Mouse (Mus musculus): ENCODE data around the gene Gm6588. TPM values are rescaled to one million over a fixed set of nuclear protein-coding genes. Genes with fewer than 3 reads are reported as not detected.

The Gm6588 gene
- total RNA-seq, 2 experiments from 2014 or later, result not detected

DNA sequence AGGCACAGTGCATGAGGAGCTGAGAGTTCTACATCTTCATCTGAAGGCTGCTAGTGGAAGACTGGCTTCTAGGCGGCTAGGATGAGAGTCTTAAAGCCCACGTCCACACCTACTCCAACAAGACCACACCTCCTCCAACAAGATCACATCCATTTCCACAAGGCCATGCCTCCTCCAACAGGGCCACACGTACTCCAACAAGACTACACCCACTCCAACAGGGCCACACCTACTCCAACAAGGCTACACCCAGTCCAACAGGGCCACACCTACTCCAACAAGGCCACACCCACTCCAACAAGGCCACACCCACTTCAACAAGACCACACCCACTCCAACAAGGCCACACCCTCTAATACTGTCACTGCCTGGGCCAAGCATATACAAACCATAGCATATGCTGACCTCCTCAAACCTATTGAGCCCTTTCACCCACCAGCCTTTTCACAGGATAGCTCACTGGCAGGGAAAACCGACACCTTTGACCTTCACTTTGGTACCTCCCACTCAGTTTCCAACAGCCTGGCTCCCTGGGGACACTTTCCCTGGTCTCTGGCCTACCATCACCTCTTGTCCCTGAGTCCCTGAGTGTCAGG is 19.9 kb downstream of the Gm6588 start:
- intact Hi-C loops (cut with DNase I), result no loop called here
- DNase-seq, result no peak

DNA sequence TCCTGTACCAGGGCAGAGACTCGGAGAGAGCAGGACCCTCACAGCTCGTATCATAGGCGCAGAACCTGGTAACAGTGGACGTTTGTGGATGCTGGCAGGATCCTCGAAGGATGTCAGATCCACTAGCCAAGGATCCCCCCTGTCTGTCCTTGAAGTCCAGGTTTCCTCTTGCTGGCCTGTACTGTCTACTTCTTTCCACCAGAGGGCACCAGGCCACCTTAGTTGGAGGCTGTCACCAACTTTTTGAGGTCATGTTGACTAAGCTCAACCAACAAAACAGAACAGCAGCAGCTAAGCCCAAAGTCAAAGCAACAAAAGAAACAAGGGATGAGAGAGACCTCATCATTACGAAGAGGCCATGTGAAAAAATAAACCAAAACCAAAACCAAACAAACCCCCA is 20.9 kb downstream of the Gm6588 start:
- intact Hi-C loops (cut with DNase I), result no loop called here
- DNase-seq, result no peak

DNA sequence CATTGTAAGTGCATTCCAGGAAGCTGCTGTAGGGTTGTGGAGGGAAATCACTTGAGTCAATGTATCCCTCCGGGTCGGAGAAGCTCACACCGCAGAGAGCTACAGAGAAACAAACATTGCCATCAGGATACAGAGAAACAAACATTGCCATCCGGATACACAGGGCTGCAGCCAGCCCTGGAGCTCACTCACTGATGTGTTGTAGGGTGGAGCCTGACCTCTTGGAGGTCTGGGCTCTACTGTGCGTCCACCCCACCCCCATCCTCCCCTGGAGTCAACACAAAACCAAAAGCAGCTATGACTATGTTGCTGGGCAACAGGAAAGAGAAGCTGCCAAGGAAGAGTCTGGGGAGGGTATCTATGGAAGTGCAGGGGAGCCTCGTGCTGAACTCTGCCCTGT is 24.2 kb downstream of the Gm6588 start:
- DNase-seq, result no peak
- intact Hi-C loops (cut with DNase I), result no loop called here

DNA sequence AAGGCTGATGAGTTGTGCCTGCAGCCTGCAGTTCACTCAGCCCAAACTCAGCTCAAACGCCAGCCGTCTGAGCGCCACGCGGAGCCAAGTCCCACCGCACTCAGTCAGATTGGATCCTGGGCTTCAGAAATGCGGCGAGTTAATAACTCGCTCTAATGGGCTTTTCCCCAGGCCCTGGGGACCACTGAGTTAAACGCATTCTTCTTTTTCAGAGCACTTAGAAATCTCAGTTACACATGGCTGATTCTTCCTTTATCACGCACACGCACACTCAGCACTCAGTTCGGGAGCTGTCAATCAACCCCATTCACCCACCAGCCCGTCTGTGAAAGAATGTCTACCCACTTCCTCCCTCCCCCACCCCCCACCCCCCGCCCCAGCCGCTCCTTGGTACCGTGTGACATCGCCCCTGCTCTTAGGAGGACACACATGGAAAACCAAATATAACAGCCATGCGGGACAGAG is 32.8 kb downstream of the Gm6588 start:
- intact Hi-C loops (cut with DNase I), result no loop called here
- no peak for DNase-seq

DNA sequence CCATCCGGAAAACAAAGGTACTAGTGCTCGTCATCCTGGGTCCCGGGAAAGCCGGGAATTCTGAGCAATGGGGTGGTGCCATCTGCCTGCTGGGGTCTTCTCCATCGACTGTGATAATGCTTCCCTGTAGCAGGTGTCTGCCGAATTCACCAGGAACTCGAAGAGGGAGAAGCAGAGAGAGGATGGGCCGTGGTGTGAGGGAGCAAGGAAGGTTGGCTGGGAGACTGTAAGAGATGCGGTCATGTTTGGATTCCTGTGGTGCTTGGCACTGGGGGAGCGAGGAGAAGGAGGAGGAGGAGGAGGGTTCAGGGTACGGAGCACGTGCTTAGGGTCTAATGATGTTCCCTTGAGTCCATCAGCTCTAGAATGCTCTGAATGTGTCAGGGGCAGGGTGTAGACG is 33.3 kb downstream of the Gm6588 start:
- DNase-seq, result no peak

DNA sequence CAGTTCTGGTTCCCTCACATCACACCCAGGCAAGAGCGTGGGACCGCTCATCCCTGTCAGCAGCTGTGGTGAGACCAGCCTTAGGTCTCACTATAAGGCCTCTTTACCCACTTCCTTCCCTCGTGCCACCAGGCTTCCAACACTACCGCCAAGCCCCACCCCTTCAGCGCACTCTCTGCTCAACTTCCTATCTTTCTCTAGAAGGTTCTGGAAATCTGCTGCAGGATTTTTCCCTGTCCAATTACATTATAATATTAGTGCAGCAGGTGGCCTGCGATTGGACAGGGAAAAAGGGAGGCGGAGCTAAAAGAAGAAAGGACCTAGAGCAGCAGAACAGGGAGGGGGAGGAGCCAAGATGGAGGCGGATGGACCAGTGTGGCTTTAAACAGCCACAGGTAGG is 33.8 kb downstream of the Gm6588 start:
- no peak for DNase-seq
- intact Hi-C loops (cut with DNase I), result no loop called here

More for the DNA sequence above, 33.3 kb downstream of the Gm6588 start:
- intact Hi-C loops (cut with DNase I), result no loop called here

DNA sequence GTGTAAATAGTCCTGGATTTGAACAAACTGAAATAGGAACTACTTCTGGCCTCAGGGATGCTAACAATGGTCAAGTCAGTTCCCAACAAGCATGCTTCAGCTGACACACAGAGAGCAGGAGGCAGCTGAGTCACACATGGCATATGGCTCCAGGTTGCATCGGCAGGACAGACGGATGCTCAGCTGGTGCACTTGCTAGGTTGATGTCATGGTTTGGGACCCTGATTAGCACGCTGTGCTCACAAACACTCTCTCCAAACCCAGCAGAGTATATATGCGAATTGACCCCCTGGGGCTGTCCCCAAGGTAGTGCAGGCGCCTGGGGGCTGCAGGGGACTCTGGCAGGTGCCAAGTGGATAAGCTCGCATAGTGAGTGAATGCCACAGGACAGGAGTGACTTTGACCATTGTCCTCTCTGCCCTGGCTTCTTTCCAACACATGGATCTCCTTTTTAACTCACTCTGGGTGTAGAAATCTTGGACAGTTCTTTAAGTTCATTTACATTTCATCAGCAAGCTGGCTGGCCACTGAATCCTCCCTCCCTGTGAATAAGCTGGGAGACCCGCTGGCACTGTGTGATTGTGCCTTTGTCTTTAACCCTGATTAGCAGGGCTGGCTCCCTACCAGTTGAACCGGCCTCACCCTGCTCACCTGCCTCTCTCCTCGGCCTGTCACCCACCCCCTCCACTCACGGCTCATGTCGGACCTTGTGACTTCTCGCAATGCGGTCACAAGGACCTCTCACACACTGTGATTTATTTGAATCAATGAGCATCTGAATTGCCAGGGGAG is 35.9 kb downstream of the Gm6588 start:
- no peak for DNase-seq
- intact Hi-C loops (cut with DNase I), result no loop called here

DNA sequence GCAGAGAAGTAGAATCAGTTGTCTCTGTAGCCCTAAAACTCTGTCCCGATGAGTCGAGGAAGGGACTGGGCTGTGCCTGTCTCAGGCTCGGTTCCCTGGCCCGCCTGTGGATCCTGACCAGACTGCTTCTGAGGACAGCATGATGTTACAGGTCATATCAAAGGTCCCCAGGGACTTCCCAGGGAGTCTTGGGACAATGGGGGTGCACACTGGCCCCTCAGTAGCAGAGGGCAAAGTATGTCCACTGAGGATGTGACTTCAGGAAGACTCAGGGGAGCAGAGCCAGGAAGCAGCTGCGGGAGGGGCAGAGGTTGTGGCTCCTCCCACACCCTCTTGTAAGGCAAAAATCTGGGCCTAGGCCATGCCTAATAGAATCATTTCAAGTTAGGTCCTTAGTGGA is 37.2 kb downstream of the Gm6588 start:
- no peak for DNase-seq
- intact Hi-C loops (cut with DNase I), result no loop called here

DNA sequence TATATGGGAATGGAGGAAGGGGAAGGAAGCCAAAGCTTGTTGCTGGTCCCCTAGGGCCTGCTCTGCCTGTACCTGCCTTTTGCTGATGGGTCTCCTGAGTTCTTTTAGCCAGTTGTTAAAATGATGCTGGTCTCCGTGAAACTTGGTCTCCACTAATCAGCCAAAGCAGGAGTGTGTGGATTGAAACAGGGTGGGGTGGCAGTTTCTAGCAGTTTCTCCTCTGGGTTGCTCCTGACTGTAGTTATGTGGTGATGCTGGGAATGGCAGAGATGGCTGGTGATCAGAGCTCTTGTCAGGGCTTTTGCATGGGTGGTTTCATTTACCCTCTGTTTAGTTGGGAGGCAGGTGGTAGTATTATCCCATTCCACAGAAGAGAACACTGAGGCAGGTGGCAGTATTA is 38.3 kb downstream of the Gm6588 start:
- intact Hi-C loops (cut with DNase I), result no loop called here
- no peak for DNase-seq

DNA sequence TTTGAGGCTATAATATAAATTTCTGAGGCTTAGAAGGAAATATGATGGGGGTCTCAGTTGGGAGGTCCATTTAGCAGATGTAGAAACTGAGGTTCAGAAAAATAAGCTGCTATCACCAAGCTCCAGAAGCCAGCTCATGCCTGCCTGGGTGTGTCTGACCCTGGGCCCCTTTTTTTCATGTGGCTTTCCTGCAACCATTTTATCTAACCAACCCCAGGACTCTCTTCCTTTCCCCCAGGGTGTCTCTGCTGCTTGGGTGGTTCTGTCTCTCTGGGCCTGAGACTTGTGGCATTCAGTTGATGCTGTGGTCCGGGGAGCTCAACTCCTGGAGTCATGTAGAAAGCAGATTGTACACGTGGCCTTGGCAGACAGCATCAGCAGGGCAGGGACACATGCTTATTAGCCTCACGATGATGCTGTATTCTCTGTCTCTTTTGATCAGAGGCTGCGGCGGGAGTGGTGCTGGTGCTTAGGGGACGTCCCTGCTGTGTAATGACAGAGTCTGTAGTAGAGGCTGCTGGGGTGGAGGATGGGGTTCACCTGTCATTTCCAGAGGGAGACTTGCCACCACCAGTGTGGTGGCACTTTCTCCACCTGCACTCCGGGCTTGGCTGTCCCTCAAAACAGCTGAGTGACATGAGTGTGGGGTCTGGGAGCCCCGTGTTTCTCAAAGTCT is 39.0 kb downstream of the Gm6588 start:
- no peak for DNase-seq
- intact Hi-C loops (cut with DNase I), result no loop called here

DNA sequence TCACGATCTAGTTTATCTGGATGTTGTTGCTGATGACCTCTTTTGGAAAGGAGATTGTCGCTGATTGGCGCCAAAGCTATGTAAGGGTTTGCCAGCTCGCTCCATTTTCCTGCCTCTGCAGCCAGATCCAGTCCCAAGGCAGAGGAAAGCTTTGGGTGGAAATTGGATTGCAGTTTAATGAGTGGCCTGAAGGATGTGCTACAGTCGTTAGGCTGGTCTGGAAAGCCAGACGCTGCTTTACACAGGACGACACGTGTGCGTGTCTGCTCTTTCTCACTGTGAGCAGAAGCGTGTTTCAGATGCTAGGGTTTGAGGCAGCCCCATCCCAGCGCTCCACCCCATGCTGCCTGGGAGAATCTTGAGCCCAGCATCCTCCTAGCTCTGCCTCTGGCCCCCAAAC is 42.3 kb downstream of the Gm6588 start:
- DNase-seq, result no peak
- intact Hi-C loops (cut with DNase I), result no loop called here

DNA sequence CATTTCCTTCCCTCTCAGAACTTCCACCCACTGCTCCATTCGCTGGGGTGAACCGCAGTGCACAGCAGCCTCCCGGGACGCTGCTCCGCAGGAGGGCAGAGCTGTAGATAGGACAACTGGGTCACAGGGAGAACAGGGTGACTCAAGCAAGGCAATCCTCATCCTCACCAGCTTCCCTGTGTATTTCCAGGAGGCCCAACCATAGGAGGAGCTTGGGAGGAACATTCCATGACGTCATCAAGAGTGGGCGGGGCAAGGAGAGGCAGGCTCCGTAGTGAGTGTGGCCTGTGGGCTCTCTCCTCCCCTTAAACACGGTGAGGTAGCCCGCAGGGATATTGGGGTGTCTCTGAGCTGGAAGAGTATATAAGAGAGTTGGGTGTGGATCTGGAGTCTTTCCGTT is 44.3 kb downstream of the Gm6588 start:
- intact Hi-C loops (cut with DNase I), result no loop called here
- DNase-seq, result no peak

DNA sequence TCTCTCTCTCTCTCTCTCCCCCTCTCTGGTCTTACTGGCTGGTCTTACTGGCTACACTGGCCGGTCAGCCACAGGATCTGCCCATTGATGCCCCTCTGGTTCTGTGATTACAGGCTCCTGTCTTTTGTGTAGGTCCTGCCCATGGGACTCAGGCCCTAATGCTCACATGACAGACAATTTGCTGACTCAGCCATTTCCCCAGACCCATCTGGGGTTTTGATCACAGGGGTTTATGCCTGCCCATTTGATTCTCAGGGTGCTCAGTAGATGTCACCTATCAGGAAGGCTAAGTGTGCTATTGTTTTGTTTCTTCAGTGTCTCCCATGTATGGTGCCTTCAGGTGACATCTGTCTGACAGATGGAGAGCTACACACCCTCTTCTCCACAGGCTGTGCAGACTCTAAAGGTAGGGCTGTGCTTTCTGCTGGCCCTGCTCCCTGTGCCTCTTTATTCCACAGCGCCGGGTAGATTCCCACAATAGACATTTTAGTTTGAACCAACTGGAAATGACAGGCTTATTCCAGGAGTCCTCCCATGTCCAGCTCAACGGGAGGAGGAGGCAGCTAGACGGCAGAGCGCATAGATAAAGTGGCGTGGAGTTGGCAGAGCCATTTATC is 47.6 kb downstream of the Gm6588 start:
- intact Hi-C loops (cut with DNase I), result no loop called here
- no peak for DNase-seq

DNA sequence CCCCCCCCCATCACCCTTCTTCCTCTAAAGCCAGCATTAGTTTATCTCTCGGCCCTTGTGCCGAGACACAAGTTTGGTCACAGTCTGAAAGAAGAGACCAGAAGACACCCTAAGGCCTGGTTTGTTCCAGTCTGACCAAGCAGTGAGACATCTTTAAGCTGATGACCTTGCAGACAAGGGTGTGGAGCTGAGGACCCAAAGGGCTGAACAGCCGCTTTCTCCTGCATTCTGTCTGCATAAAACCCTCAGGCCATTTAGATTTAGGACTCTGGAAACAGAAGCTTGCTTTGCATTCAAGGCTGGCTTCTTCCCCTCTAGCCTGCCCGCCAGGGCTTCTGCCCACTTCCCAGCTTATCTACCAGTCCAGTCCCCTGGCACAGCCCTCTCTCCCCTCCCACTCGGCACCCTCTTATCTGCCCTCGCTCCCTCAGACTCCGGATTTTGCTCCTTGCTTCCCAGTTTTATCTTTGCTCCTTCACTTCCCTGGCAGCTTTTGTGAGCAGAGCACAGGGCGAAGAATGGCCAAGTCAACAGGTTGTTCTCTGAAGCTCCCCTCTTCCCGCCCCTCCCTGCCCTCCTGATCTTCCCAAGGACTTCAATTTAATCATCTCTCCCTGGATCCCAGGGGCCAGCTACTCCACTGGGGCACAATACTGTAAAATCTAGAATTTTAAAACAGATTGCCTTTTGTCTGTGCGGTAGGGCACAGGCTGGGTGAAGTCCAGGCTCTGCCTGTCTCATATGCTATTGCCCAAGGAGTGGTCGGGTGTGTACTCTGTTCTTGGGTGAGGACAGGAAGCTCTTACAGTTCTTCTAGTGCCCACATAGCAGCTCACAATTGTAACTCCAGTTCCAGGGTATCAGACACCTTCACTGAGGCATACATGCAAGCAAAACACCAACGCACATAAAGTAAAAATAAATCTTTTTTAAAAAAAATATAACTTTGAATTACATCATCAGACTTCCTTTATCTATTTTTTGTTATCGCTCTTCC is 50.0 kb downstream of the Gm6588 start:
- no peak for DNase-seq
- intact Hi-C loops (cut with DNase I), result no loop called here

DNA sequence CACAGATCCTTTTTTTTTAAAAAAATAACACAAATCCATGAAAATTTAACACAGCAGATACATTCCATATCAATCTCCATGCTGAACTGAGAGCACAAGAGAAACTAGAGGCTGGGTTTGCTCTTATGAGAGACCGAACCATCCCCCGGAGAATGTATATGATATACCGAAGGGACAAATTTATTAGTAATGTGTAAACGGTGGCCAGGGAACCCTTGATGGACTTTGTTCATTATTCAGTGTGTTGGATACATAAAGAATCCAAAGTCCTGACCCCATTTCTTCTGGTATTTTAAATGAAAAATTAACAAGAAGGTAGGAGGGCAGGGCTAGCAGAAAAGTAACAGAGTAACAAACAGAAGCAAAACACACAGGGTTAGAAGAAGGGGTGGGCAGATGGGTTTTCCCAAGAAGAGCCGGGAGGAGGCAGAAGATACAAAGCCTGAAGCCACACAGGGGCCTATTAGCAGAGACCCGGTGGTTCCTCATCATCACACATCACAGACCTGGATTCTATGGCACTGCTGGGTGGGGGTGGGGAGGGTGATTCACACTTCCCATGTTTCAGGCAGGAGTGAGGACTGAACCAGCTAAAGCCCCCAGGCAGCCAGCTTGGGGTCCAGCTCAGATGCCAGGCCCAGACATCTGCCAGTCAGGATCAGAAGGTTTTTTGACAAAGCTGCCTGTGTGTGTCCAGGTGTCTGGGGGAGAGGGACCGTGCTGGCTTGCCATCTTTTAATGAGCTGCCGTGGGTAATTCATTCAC is 50.9 kb downstream of the Gm6588 start:
- DNase-seq, result no peak
- intact Hi-C loops (cut with DNase I), result no loop called here

All from gastrocnemius, postnatal 36 days (tissue).